Mouse (Mus musculus) limb, embryonic 14.5 days (tissue): ENCODE measurements at regions not wholly inside any gene's neighbourhood (a gene's known extent, or its start where the extent isn't known, plus 50 kb on each side); places are given as distances from the start of the nearest gene placed in this dataset.
A peak's percentile ranks its signal among the peaks of the same experiment; 100 is the strongest.

Experiments
- ATAC-seq: fragments of 200-750 bp; cut with Nextera tagmentation; 2 replicates; pipeline ENCODE4 v1.8.0; 2017; ENCODE audit warnings: low read depth, moderate number of reproducible peaks, moderate TSS enrichment; ENCODE audit not compliant: low FRiP score
- DNase-seq: peaks from one replicate; pipeline ENCODE4 v3.0.0-alpha.2; 2015; ENCODE audit warnings: low spot score
- H3K27ac ChIP-seq: fragments of 300-500 bp; sonication (generic); replicated peaks from 2 replicates; pipeline ENCODE4 v1.5.1; 2014; ENCODE audit warnings: low read depth, mild to moderate bottlenecking, low read length, moderate library complexity, mixed read lengths
- H3K27me3 ChIP-seq: fragments of 300-500 bp; sonication (generic); 2 replicates; pipeline ENCODE4 v1.6.1; 2014; ENCODE audit warnings: low read length, mixed read lengths; ENCODE audit not compliant: control insufficient read depth, insufficient read depth
- H3K36me3 ChIP-seq: fragments of 300-500 bp; sonication (generic); 2 replicates; pipeline ENCODE4 v1.6.1; 2014; ENCODE audit warnings: mild to moderate bottlenecking, low read length, moderate library complexity, mixed read lengths; ENCODE audit not compliant: control insufficient read depth, insufficient read depth
- H3K4me1 ChIP-seq: fragments of 300-500 bp; sonication (generic); 2 replicates; pipeline ENCODE4 v1.6.1; 2014; ENCODE audit warnings: antibody characterized with exemption, low read length, mixed read lengths; ENCODE audit not compliant: control insufficient read depth, insufficient read depth
- H3K4me2 ChIP-seq: fragments of 300-500 bp; sonication (generic); replicated peaks from 2 replicates; pipeline ENCODE4 v1.6.1; 2014; ENCODE audit warnings: low read depth, mild to moderate bottlenecking, low read length, moderate library complexity; ENCODE audit not compliant: severe bottlenecking
- H3K4me3 ChIP-seq: fragments of 300-500 bp; sonication (generic); replicated peaks from 2 replicates; pipeline ENCODE4 v1.5.1; 2014; ENCODE audit warnings: low read length
- H3K9ac ChIP-seq: fragments of 300-500 bp; sonication (generic); 2 replicates; pipeline ENCODE4 v1.6.1; 2014; ENCODE audit warnings: mild to moderate bottlenecking, low read depth, low read length, moderate library complexity; ENCODE audit not compliant: severe bottlenecking
- H3K9me3 ChIP-seq: fragments of 300-500 bp; sonication (generic); 2 replicates; pipeline ENCODE4 v1.6.1; 2016; ENCODE audit warnings: low read length; ENCODE audit not compliant: control insufficient read depth
- POLR2A ChIP-seq: fragments of 200-500 bp; IDR thresholded peaks from 2 replicates; pipeline ENCODE4 v1.8.0; 2012; ENCODE audit warnings: inconsistent platforms, mild to moderate bottlenecking, moderate library complexity, borderline replicate concordance; ENCODE audit not compliant: insufficient read depth, insufficient read length; ENCODE audit errors: extremely low read depth
- WGBS: fragments of 180-500 bp; shearing (Covaris S2); extraction: QIAGEN DNeasy Blood & Tissue Kit; methylation state at CpG from one replicate; pipeline ENCODE4 v1.1.7; 2014; 5-methylcytosine and 5-hydroxymethylcytosine counted together

GRCm38 (mm10) chr8:92115479-92116267, 241.8 kb upstream of the Irx5 start:
- 71% methylated on average over 15 of the region's 15 CpGs for WGBS
- no peaks in the 10 kb centered on the region for H3K9me3 ChIP-seq
- H3K4me3 ChIP-seq: no peak overlapping the region
- peaks cover 5% of the 10 kb centered on the region; the same call in 1 of the 2 replicates for H3K4me1 ChIP-seq
- H3K27me3 ChIP-seq: peaks cover 18% of the 10 kb centered on the region
- H3K4me2 ChIP-seq: no peak overlapping the region
- H3K9ac ChIP-seq: no peak overlapping the region
- H3K36me3 ChIP-seq: no peaks in the 10 kb centered on the region
- TF ChIP-seq POLR2A: no peak
- no peak for ATAC-seq
- no peak for DNase-seq
- H3K27ac ChIP-seq: no peak overlapping the region; the same call in 1 of the 2 replicates

- no peak for TF ChIP-seq POLR2A
- ATAC-seq (peak; percentile 86), DNase-seq (peak; percentile 55)
- H3K4me1 ChIP-seq: peaks cover 5% of the 10 kb centered on the region; the same call in 1 of the 2 replicates
- 10% methylated on average over 22 of the region's 22 CpGs for WGBS
- peak overlapping the region; percentile 25 for H3K4me2 ChIP-seq
- H3K9me3 ChIP-seq: no peaks in the 10 kb centered on the region
- H3K27ac ChIP-seq: no peak overlapping the region
- no peak overlapping the region for H3K4me3 ChIP-seq
- no peak overlapping the region for H3K9ac ChIP-seq
- peaks cover 11% of the 10 kb centered on the region; the same call in 1 of the 2 replicates for H3K27me3 ChIP-seq
- no peaks in the 10 kb centered on the region for H3K36me3 ChIP-seq
These were observed 242.8 kb upstream of the Irx5 start for GRCm38 (mm10) chr8:92114311-92115275.

DNA sequence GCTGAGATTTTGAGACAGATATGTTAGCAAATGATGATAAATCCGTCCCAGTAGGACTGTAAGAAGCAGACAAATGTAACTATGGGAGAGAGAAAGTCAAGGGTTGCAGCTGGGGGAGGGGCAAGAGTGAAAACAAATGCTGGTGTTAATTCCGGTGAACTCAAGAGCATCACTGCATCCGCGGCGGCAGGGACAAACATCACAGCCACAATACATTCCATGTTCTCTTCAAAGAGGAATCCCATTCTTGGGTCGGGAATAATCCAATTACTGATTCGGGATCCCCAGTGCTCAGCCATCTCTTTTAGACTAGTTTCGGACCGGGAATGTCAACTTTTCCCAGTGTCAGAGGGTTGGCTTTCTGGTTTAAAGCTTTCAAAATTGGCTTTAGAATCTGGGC, 243.5 kb upstream of the Irx5 start:
- Histone ChIP-seq H3K27ac (no peak overlapping the region), H3K4me3 (no peak overlapping the region), H3K27me3 (peaks cover 11% of the 10 kb centered on the region; the same call in 1 of the 2 replicates), H3K4me2 (peak overlapping the region; percentile 25), H3K9ac (no peak overlapping the region), H3K9me3 (no peaks in the 10 kb centered on the region), H3K36me3 (no peaks in the 10 kb centered on the region), H3K4me1 (peaks cover 5% of the 10 kb centered on the region; the same call in 1 of the 2 replicates)
- ATAC-seq (no peak), DNase-seq (no peak)
- TF ChIP-seq POLR2A: no peak
- 3% methylated on average over 9 of the region's 9 CpGs for WGBS

- no peak overlapping the region for H3K27ac ChIP-seq
- H3K36me3 ChIP-seq: no peaks in the 10 kb centered on the region
- peaks cover 5% of the 10 kb centered on the region; the same call in 1 of the 2 replicates for H3K4me1 ChIP-seq
- H3K4me3 ChIP-seq: no peak overlapping the region
- H3K27me3 ChIP-seq: peaks cover 6% of the 10 kb centered on the region; the same call in 1 of the 2 replicates
- DNase-seq (no peak), ATAC-seq (no peak)
- 17% methylated on average over 4 of the region's 4 CpGs for WGBS
- TF ChIP-seq POLR2A: no peak
- no peak overlapping the region for H3K9ac ChIP-seq
- H3K9me3 ChIP-seq: no peaks in the 10 kb centered on the region
- H3K4me2 ChIP-seq: no peak overlapping the region
These were observed 244.0 kb upstream of the Irx5 start for GRCm38 (mm10) chr8:92113386-92113785.

DNA sequence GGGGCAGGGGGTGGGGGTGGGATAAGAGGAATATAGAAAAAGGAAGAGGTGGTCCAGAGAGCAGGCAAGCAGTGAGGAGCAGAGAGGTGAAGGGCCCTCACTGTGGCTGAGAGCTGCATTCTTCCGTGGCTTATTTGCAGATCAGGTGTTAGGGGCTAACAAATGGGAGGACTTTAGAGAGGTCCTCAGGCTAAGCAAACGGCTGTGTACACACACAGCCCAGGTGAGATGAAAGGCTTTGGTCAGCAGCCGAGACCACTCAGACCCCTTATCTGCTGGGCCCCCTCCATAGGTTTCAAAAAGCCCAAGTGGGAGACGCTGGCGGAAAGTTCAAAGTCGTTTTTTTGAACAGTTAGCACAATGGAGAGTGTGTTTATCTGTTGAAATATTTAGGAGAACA, 252.9 kb upstream of the Irx5 start:
- TF ChIP-seq POLR2A: no peak

More for the DNA sequence above, 252.9 kb upstream of the Irx5 start:
- Histone ChIP-seq H3K4me3 (no peak overlapping the region), H3K36me3 (no peaks in the 10 kb centered on the region), H3K4me2 (no peak overlapping the region), H3K9me3 (no peaks in the 10 kb centered on the region), H3K9ac (no peak overlapping the region), H3K4me1 (no peaks in the 10 kb centered on the region), H3K27ac (no peak overlapping the region), H3K27me3 (peaks cover 4% of the 10 kb centered on the region; the same call in 1 of the 2 replicates)
- DNase-seq (no peak), ATAC-seq (no peak)
- WGBS: 46% methylated on average over 6 of the region's 6 CpGs
